Comparison of ENCODE assay signal across 9 mouse cellular contexts in the genomic region with DNA sequence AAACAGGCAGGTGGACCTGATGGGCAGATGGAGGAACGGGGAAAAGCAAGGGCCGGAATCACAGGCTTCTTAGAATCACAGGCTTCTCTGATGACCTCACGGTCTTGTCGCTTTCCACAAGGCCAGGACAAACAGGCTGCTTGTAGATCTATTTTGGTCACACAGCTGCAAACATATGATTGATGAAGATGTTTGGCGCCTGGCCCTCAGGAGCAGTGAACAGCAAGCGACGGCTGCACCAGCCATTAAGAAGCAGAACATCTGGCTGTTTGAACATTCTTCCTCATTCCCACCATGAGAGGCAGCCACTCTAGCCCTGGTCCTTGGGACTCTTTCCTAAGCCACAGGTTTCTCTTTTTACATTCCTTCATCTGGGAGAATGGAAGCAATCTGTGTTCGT.
DNase-seq lines count a peak whose midpoint lies in the region; ATAC-seq and TF ChIP-seq lines count a peak whose summit lies in the region.
"Had no signal": no experiment of that assay in that cellular context is flagged by ENCODE, and none has a peak within 500 bp of the region (broad histone marks: within the 10 kb centered on the region; RNA-seq: fewer than 3 reads in every experiment).

No protein-coding gene starts in this region.

- intact Hi-C loops in left cerebral cortex, postnatal 4 days (cut with DNase I) = no loop called here
- intact Hi-C loops in left cerebral cortex, postnatal 10 days (cut with DNase I) = no loop called here

- H3K9me3 ChIP-seq in limb, embryonic 13.5 days = no peaks in the 10 kb centered on the region
- H3K9me3 ChIP-seq in limb, embryonic 10.5 days (replicated peaks) = no peaks in the 10 kb centered on the region
- H3K9me3 ChIP-seq in forebrain, postnatal 0 days (ENCODE audit: low read length) = no peaks in the 10 kb centered on the region

- no peak overlapping the region for H3K4me3 ChIP-seq in limb, embryonic 13.5 days
- no peak overlapping the region for H3K4me3 ChIP-seq in limb, embryonic 10.5 days
- H3K4me3 ChIP-seq in forebrain, postnatal 0 days (ENCODE audit: low read depth, low read length) = no peak overlapping the region

- DNase-seq in limb, embryonic 10.5 days (ENCODE audit: low spot score) = no peak
- DNase-seq in forebrain, postnatal 0 days = no peak
- peak; percentile 73 for DNase-seq in heart, postnatal 4 days
- peak; percentile 73 for DNase-seq in lung, postnatal 14 days
- DNase-seq in left cerebral cortex, postnatal 4 days = no peak
- no peak for DNase-seq in layer of hippocampus, adult 11-12 months (ENCODE audit: low spot score)
- DNase-seq in left cerebral cortex, postnatal 10 days (ENCODE audit: extremely low spot score in 1 of 2, low spot score in 2 of 2) = no peak
- DNase-seq: right cerebral cortex, adult 18-20 months had no signal

- WGBS in limb, embryonic 13.5 days = 70% methylated on average over 8 of the region's 8 CpGs
- WGBS in limb, embryonic 10.5 days = 91% methylated on average over 8 of the region's 8 CpGs
- WGBS in forebrain, postnatal 0 days = 55% methylated on average over 8 of the region's 8 CpGs

- ATAC-seq in limb, embryonic 13.5 days (ENCODE audit: low FRiP score, low read depth) = peak; percentile 36
- ATAC-seq in forebrain, postnatal 0 days = peak; percentile 25

- peaks cover 4% of the 10 kb centered on the region for H3K36me3 ChIP-seq in limb, embryonic 13.5 days
- H3K36me3 ChIP-seq in limb, embryonic 10.5 days = peaks cover 10% of the 10 kb centered on the region
- no peaks in the 10 kb centered on the region for H3K36me3 ChIP-seq in forebrain, postnatal 0 days (ENCODE audit: insufficient read depth)

- H3K4me1 ChIP-seq in limb, embryonic 13.5 days = peaks cover 6% of the 10 kb centered on the region
- peaks cover 11% of the 10 kb centered on the region; the same call in 1 of the 2 replicates for H3K4me1 ChIP-seq in limb, embryonic 10.5 days
- peaks cover 4% of the 10 kb centered on the region; the same call in 1 of the 2 replicates for H3K4me1 ChIP-seq in forebrain, postnatal 0 days (ENCODE audit: insufficient read depth)

- no peak for TF ChIP-seq CTCF in forebrain, postnatal 0 days (IDR thresholded peaks at IDR 0.05; ENCODE audit: low read depth)

- no peak overlapping the region for H3K27ac ChIP-seq in limb, embryonic 13.5 days
- H3K27ac ChIP-seq in limb, embryonic 10.5 days = no peak overlapping the region
- no peak overlapping the region for H3K27ac ChIP-seq in forebrain, postnatal 0 days (ENCODE audit: low read depth, low read length)

- H3K9ac ChIP-seq in limb, embryonic 13.5 days = no peak overlapping the region
- H3K9ac ChIP-seq in forebrain, postnatal 0 days = no peak overlapping the region

- H3K4me2 ChIP-seq in limb, embryonic 13.5 days (replicated peaks) = no peak overlapping the region
- no peak overlapping the region for H3K4me2 ChIP-seq in forebrain, postnatal 0 days (ENCODE audit: low read depth)

- H3K27me3 ChIP-seq in limb, embryonic 13.5 days = no peaks in the 10 kb centered on the region
- H3K27me3 ChIP-seq in limb, embryonic 10.5 days (ENCODE audit: low read depth, poor library complexity, severe bottlenecking) = no peaks in the 10 kb centered on the region
- H3K27me3 ChIP-seq in forebrain, postnatal 0 days (ENCODE audit: insufficient read depth, low read length) = no peaks in the 10 kb centered on the region

Comparison
In these comparisons a context has a peak if more than half of its experiments do, and no peak if none do; other contexts are left out.
1. DNase-seq: peak in heart, postnatal 4 days (single experiment) and lung, postnatal 14 days (single experiment); none in limb, embryonic 10.5 days (single experiment), forebrain, postnatal 0 days (single experiment), left cerebral cortex, postnatal 4 days (single experiment), layer of hippocampus, adult 11-12 months (single experiment) and left cerebral cortex, postnatal 10 days (0 of 2).